Mouse (Mus musculus) olfactory bulb, adult 2 months (tissue): ENCODE data around the gene Ankrd2.

Experiments used
- CTCF ChIP-seq: fragments of 200-500 bp; IDR thresholded peaks from 2 replicates; pipeline ENCODE4 v1.5.1; 2012; ENCODE audit warnings: low read depth, mild to moderate bottlenecking, low read length, moderate library complexity; ENCODE audit not compliant: insufficient read depth
- POLR2A ChIP-seq: fragments of 200-500 bp; IDR thresholded peaks from 2 replicates; pipeline ENCODE4 v1.6.1; 2012; ENCODE audit warnings: mild to moderate bottlenecking, low read depth, low read length, moderate library complexity; ENCODE audit not compliant: insufficient read depth

GRCm38 (mm10) chr19:42068441-42069240 lies 32.8 kb downstream of the Ankrd2 start:
- TF ChIP-seq CTCF (no peak), POLR2A (no peak)
